Mouse (Mus musculus): Measurements from ENCODE around the gene Wwc1.
"Not testable (repeated sequence)": the region's sequence is repeated elsewhere in the genome, so short reads cannot be mapped to it uniquely, and the experiment has no call there.

Gene Wwc1

GRCm38 (mm10) chr11:35834022-35834760, 146.1 kb downstream of the Wwc1 start, which contains the start of gene Rars:
TSS of gene Rars (minus strand) at chr11:35834506.
- peak; percentile 89 for DNase-seq (ENCODE audit: low spot score)

DNA sequence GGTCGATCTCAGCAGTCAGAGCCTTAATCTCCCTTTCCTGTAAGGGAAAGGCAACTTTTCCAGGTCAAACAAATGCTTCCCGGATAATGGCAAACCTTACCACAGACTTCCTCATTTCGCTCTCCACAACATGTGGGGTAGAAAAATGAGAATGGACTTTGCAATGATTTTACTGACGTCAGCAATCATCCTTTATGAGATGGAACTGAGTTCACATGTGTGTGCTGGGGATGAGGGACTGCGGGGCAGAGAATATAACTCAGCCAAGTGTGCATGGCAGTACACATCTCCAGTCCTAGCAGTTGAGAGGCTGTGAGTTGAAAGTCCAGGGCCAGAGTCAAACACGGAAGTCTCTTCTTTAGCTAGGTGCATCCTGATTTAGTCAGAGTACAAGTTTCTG, 147.1 kb downstream of the Wwc1 start:
- DNase-seq (ENCODE audit: low spot score) = no peak

DNA sequence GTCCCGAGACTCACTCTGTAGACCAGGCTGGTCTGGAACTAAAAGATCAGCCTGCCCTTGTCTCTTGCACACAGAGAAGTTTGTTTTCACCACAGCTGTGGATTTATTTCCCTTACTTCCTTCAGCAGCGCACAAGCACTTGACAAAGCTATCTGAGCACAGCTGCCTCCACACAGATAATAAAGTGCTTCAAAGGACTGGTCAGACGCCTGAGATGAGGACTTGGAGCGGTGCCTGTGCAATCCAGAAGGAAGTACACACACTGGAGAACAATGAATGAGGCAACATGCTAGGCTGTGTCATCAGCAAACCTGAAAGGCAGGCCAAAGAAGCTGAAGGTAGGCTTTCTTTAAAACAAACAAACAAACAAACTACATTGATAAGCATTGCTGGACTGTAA, 148.2 kb downstream of the Wwc1 start:
- DNase-seq (ENCODE audit: low spot score) = no peak

DNA sequence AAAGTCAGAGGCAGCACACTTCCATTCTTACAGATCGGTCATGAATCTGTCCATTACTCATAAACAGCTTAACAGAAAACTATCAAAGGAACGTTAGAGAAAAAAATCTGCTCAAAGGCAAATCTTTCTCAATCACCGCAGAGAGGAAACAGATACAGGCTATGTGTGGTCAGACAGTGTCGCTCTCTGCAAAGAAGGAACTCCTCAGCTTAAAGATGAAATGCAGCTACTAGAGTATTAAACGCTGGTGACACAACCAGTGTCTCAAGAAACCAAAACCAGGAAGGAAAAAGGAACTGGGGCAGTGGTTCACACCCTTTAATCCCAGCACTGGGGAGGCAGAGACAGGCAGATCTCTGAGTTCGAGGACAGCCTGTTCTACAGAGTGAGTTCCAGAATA, 152.6 kb downstream of the Wwc1 start:
- no peak for DNase-seq (ENCODE audit: low spot score)

DNA sequence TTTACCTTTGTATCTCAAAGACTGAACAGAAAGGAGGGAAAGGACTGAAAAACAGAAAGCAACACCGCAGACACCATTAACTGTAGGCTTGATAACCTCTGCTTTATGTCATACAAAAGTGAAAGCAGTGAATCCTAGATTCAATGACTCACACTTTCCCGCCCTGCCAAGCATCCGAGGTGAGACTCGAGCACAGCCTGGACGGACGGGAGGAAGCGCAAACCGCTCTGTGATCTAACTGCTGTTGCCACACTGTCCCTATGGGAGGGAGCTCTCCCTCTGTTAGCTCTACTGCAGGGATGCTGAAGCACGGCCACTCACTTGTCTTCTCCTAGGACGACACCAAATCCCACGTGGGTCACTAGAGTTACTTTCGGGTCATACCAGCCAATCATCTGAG, 164.0 kb downstream of the Wwc1 start:
- DNase-seq (ENCODE audit: low spot score) = no peak

GRCm38 (mm10) chr11:35811458-35811857, 168.9 kb downstream of the Wwc1 start:
- no peak for DNase-seq (ENCODE audit: low spot score)

DNA sequence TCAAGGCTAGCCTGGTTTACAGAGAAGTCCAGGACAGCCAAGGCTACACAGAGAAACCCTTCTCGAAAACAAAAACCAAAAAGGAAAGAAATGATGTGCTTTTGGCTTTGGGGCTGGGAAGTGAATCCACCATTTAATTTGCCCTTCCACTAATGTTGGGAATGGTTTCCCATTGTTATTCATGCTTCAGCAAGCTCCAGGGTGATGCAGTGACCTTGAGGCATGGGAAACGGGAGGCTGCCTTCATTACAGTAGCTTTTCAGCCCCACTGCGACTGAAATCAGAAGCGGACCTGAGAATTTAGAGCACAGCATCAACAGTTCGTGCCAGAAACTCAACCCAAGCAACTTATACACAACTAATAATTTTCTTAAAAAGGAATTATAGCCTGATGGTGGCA, 179.0 kb downstream of the Wwc1 start:
- no peak for DNase-seq (ENCODE audit: low spot score)

- DNase-seq (ENCODE audit: low spot score) = peak; percentile 57
These were observed 181.5 kb downstream of the Wwc1 start, which contains the start of gene Fbll1 for GRCm38 (mm10) chr11:35798874-35799273. TSS of gene Fbll1 (minus strand) at chr11:35798884.

GRCm38 (mm10) chr11:35798495-35798820, 181.9 kb downstream of the Wwc1 start:
- no peak for DNase-seq (ENCODE audit: low spot score)

DNA sequence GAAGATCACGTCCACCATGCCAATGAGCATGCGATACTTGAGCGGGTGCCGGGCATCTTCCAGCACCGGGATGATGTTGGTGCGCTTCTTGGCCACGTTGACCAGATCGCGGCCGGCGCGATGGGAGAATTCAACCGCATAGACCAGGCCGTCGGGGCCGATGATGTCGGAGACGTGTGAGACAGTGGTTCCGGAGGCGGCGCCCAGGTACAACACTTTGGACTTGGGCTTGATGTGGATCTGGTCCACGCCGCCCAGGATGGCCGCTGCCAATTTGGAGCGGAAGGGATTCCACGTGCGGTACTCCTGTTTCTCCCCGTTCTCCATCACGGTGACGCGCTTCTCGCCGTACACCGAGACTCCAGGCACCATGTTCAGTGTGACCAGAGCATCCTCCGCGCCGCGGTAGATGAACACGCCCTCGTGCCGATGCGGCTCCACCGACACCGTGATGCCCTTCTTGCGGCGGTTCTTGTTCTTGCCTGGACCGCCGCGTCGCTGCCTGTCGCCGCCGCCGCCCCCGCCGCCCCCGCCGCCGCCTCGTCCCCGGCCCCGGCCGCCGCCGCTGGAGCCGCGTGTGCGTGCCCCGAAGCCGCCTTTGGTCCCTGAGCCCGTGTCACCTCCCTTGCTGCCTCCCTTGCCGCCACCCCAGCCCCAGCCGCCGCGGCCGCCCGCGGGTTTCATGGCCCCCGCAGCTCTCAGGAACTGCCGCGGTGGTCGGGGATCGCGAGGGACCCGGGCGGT, 182.4 kb downstream of the Wwc1 start:
- no peak for DNase-seq (ENCODE audit: low spot score)

DNA sequence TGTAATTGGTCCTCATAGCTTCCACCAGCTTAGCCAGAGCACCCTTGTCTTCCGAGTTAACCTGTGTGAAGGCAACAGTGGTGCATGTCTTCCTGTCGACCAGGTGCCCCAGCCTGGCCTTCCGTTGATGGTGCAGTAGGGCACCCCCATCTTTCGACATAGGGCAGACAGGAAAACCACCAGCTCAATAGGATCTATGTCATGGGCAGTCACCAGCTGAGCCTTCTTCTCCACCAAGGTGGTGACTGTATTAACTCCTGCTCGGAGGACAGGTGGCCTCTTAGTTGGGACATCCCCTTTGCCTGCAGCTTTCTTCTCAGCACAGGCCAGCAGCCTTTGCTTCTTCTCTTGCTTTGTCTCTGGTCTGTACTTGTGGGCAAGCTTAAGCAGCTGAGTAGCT, 187.5 kb downstream of the Wwc1 start:
- not testable (repeated sequence) for DNase-seq (ENCODE audit: low spot score)

- DNase-seq (ENCODE audit: low spot score) = no peak
These were observed 191.9 kb downstream of the Wwc1 start for GRCm38 (mm10) chr11:35788443-35788842.

All from ovary, postnatal 36 days (tissue).